Mouse (Mus musculus) neural tube, embryonic 15.5 days (tissue): ENCODE data around the gene D430019H16Rik. TPM values are rescaled to one million over a fixed set of nuclear protein-coding genes. Genes with fewer than 3 reads are reported as not detected.

Experiments used
- ATAC-seq: fragments of 200-750 bp; cut with Nextera tagmentation; 2 replicates; pipeline ENCODE4 v1.8.0; 2017; ENCODE audit warnings: mild to moderate bottlenecking, moderate TSS enrichment, moderate library complexity; ENCODE audit not compliant: low FRiP score
- H3K27ac ChIP-seq: fragments of 300-500 bp; sonication (generic); replicated peaks from 2 replicates; pipeline ENCODE4 v1.5.1; 2015; ENCODE audit warnings: mild to moderate bottlenecking, inconsistent platforms
- H3K27me3 ChIP-seq: fragments of 300-500 bp; sonication (generic); replicated peaks from 2 replicates; pipeline ENCODE4 v1.6.1; 2015; ENCODE audit warnings: inconsistent platforms
- H3K36me3 ChIP-seq: fragments of 300-500 bp; sonication (generic); 2 replicates; pipeline ENCODE4 v1.6.1; 2015; ENCODE audit warnings: inconsistent platforms
- H3K4me1 ChIP-seq: fragments of 300-500 bp; sonication (generic); 2 replicates; pipeline ENCODE4 v1.6.1; 2015; ENCODE audit warnings: inconsistent platforms
- H3K4me2 ChIP-seq: fragments of 300-500 bp; sonication (generic); 2 replicates; pipeline ENCODE4 v1.6.1; 2015; ENCODE audit warnings: inconsistent platforms, mild to moderate bottlenecking, moderate library complexity
- H3K4me3 ChIP-seq: fragments of 300-500 bp; sonication (generic); replicated peaks from 2 replicates; pipeline ENCODE4 v1.5.1; 2015; ENCODE audit warnings: mild to moderate bottlenecking, inconsistent platforms
- H3K9ac ChIP-seq: fragments of 300-500 bp; sonication (generic); replicated peaks from 2 replicates; pipeline ENCODE4 v1.6.1; 2015; ENCODE audit warnings: mild to moderate bottlenecking, inconsistent platforms
- H3K9me3 ChIP-seq: fragments of 300-500 bp; sonication (generic); replicated peaks from 2 replicates; pipeline ENCODE4 v1.6.1; 2016; ENCODE audit warnings: inconsistent platforms
- WGBS: fragments of 180-500 bp; shearing (Covaris S2); methylation state at CpG from one replicate; pipeline ENCODE4 v1.1.7; 2015; ENCODE audit warnings: mixed read lengths; 5-methylcytosine and 5-hydroxymethylcytosine counted together
- polyA plus RNA-seq: library from polyadenylated mRNA; unstranded; fragments of >200 nt; fragmentation: Nextera tagmentation; extraction: Ambion mirVana; gene quantifications from 2 replicates; pipeline ENCODE4 v1.2.1, GENCODE M21; 2015

D430019H16Rik gene
- polyA plus RNA-seq, 1 experiment from 2014 or later, result 11.3 TPM

DNA sequence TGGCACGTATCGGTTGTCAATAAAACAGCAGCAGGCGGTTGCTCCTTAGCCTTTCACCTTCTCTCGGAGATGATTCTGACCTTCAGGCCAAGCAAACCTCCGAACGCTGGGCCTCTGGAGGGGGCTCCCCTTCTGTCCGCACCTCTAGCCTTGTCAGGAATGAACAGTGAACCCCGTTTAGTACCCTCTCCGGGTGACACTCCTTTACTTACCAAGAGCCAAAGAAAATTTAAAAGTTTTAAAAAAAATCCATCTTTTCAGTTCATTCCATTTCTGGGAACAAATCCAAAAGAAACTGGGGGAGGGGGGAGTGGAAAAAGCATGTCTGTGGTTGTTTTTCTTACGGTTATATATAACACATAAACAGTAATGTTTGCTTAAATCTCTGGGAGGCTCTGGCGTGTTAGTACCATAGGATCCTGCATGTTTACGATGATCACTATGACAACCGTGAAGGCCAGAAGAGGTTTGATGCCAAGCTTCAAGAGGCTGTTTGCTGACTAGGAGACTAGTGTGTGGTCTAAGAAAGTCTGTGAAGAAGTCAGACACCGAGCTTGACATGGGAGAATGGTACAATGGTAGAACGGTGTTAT lies 67.6 kb downstream of the D430019H16Rik start:
- H3K9me3 ChIP-seq, result no peaks in the 10 kb centered on the region
- H3K27ac ChIP-seq, result 0 out of 2 replicates have a peak overlapping the region, but pooled peaks have one; percentile 10
- H3K9ac ChIP-seq, result no peak overlapping the region
- no peak for ATAC-seq
- 71% methylated on average over 15 of the region's 15 CpGs for WGBS
- H3K36me3 ChIP-seq, result no peaks in the 10 kb centered on the region
- H3K4me3 ChIP-seq, result no peak overlapping the region
- no peaks in the 10 kb centered on the region for H3K27me3 ChIP-seq
- no peak overlapping the region for H3K4me2 ChIP-seq
- H3K4me1 ChIP-seq, result 0 out of 2 replicates have a peak, but pooled peaks cover 3% of the 10 kb centered on the region

GRCm38 (mm10) chr12:105523737-105524136 lies 70.1 kb downstream of the D430019H16Rik start:
- no peak for ATAC-seq
- Histone ChIP-seq H3K36me3 (no peaks in the 10 kb centered on the region), H3K4me1 (0 out of 2 replicates have a peak, but pooled peaks cover 6% of the 10 kb centered on the region), H3K4me3 (no peak overlapping the region), H3K9ac (no peak overlapping the region), H3K27ac (no peak overlapping the region), H3K27me3 (no peaks in the 10 kb centered on the region), H3K9me3 (no peaks in the 10 kb centered on the region), H3K4me2 (no peak overlapping the region)
- 63% methylated on average over 2 of the region's 2 CpGs for WGBS

DNA sequence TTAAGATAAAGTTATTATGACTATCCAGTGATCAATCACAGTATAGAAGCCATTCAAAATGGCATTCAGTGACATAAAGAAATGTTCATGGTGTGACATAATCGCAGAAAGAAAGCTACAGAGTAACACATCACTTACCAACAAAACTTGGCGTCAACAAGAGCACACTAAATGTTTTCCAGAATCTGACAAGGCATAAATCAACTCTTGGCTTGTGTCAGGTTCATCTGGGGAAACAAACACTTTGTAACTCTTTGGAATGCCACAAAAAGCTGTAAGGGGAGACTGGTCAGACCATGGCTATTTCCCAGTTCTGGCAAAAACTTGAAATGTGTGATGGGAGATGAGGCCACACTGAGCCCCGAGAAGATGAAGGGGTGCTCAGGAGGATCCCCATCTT lies 72.5 kb downstream of the D430019H16Rik start:
- 73% methylated on average over 3 of the region's 3 CpGs for WGBS
- H3K4me3 ChIP-seq, result no peak overlapping the region
- no peak for ATAC-seq
- peaks cover 10% of the 10 kb centered on the region for H3K4me1 ChIP-seq
- no peaks in the 10 kb centered on the region for H3K9me3 ChIP-seq
- H3K9ac ChIP-seq, result no peak overlapping the region
- no peaks in the 10 kb centered on the region for H3K27me3 ChIP-seq
- H3K27ac ChIP-seq, result peak overlapping the region; percentile 61; the same call in 1 of the 2 replicates
- no peaks in the 10 kb centered on the region for H3K36me3 ChIP-seq
- H3K4me2 ChIP-seq, result no peak overlapping the region

DNA sequence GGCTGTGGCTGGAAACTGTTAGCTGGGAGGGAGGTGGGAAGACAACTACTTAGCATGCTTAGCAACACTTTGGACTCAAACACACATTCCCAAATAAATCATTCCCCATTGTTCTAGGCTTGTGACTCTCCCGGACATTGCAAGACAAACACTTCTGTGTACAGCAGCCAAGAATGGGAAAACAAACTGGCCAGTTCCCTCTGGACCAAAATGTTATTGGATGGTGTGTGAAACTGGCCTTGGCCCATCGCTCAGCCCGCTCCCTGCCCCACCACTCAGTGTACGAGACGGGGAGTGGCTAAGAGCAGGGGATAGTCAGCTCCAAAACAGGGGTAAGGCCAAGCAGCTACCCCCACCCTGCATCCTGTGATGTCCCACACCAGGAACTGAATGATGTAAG lies 73.2 kb downstream of the D430019H16Rik start:
- peak; percentile 88 for ATAC-seq
- H3K4me2 ChIP-seq, result no peak overlapping the region
- no peak overlapping the region for H3K4me3 ChIP-seq
- no peak overlapping the region for H3K9ac ChIP-seq
- H3K27ac ChIP-seq, result peak overlapping the region; percentile 61; the same call in 1 of the 2 replicates
- no peaks in the 10 kb centered on the region for H3K36me3 ChIP-seq
- no peaks in the 10 kb centered on the region for H3K27me3 ChIP-seq
- peaks cover 16% of the 10 kb centered on the region for H3K4me1 ChIP-seq
- no peaks in the 10 kb centered on the region for H3K9me3 ChIP-seq
- WGBS, result 25% methylated on average over 5 of the region's 5 CpGs

DNA sequence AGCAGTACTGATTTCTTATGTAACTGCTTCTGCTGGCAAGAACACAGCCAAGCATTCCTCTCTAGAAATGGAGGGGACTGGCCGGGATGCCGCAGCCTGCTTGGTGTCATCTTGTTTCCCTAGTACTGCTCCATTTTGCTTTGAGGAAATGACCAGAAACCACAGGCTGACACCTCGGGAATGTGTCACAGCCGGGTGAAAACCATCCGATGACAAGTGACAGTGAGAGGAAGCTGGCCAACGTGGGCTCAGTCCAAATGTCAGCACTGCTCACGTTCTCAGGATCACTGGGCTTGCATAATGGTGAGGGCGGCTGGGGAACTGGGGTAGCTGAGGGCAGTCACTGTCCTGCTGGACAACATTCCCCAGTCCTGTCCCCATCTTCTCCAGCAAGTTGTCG lies 75.9 kb downstream of the D430019H16Rik start:
- Histone ChIP-seq H3K4me3 (no peak overlapping the region), H3K27me3 (no peaks in the 10 kb centered on the region), H3K4me1 (peaks cover 21% of the 10 kb centered on the region), H3K9me3 (no peaks in the 10 kb centered on the region), H3K27ac (no peak overlapping the region), H3K36me3 (no peaks in the 10 kb centered on the region), H3K4me2 (no peak overlapping the region), H3K9ac (no peak overlapping the region)
- 72% methylated on average over 9 of the region's 9 CpGs for WGBS
- no peak for ATAC-seq

DNA sequence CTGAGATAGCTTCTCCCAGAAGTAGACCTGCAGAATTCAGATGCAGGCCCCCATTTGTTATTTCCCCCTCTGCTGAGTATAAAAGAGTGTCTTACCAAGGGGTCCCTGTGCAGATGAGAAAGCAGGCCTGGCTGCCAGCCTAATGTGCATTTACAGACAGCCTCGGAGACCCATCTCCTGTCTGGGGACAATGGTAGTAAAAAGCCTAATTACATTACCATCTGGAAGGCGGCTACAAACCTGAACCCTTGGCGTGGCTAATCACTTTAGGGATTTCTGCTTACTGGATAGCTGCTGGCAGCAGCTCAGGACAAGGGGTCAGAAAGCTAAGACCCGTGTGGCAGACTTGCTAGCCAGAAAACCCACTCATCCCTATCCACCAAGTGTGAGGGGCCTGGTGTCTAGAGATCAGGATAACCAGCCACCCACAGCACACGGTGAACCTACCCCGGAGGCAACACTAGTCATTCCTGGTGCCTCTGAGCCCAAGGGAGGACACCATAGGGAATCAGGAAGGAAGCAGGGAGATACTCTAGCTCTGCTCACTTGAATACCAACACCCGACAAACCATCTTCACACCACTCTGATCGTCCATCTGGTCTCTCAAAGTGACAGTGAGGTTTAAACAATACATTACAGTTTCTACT lies 78.2 kb downstream of the D430019H16Rik start:
- Histone ChIP-seq H3K27ac (peak overlapping the region; percentile 58), H3K9ac (no peak overlapping the region), H3K4me2 (no peak overlapping the region), H3K27me3 (no peaks in the 10 kb centered on the region), H3K9me3 (no peaks in the 10 kb centered on the region), H3K4me1 (peaks cover 26% of the 10 kb centered on the region), H3K36me3 (no peaks in the 10 kb centered on the region), H3K4me3 (no peak overlapping the region)
- WGBS, result 21% methylated on average over 8 of the region's 8 CpGs
- no peak for ATAC-seq

GRCm38 (mm10) chr12:105534842-105535241 lies 81.2 kb downstream of the D430019H16Rik start:
- H3K4me1 ChIP-seq, result peaks cover 20% of the 10 kb centered on the region
- no peak overlapping the region for H3K27ac ChIP-seq
- no peaks in the 10 kb centered on the region for H3K9me3 ChIP-seq
- no peaks in the 10 kb centered on the region for H3K27me3 ChIP-seq
- H3K4me3 ChIP-seq, result no peak overlapping the region
- no peaks in the 10 kb centered on the region for H3K36me3 ChIP-seq
- H3K9ac ChIP-seq, result no peak overlapping the region
- no peak for ATAC-seq
- no peak overlapping the region for H3K4me2 ChIP-seq
- WGBS, result 92% methylated on average over 4 of the region's 4 CpGs

DNA sequence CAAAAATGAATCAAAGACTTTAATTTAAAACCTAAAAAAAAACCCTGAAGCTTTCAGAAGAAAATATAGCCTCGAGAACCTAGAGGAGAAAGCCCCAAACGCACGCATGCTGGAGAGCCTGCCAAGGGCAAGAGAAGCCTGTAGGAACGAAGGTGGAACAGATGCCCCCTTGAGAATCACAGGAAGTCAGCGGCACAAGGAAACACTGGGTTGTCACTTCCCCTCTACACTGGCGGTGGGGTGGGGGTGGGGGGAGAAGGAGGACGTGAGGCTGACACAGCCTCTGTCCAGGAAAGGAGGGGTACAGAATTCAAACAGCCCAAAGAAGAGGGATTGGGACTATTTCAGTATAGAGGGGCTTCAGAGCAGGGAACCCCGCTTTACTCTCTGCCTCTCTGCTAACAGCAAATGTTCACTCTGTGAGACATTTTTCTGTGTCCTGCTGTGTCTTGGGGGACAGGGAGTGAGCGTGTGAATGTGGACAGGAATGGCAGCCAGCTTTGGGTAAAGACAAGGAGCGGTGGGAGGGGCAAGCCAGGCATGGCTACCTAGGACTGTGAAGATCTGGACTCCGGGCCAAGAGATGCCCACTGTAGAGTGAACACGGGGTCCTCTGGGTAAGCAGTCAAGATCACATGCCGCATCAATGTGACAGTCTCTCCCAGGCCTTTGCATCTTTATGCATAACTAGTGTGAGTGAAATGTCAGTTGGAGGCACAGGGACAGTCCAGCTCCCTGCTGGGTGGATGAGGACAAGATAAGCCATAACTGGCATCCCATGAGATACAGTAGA lies 82.5 kb downstream of the D430019H16Rik start:
- Histone ChIP-seq H3K9ac (no peak overlapping the region), H3K4me3 (no peak overlapping the region), H3K4me1 (peaks cover 16% of the 10 kb centered on the region), H3K36me3 (no peaks in the 10 kb centered on the region), H3K9me3 (no peaks in the 10 kb centered on the region), H3K27ac (no peak overlapping the region), H3K4me2 (no peak overlapping the region), H3K27me3 (no peaks in the 10 kb centered on the region)
- WGBS, result 74% methylated on average over 13 of the region's 13 CpGs
- ATAC-seq, result no peak

- H3K4me1 ChIP-seq, result peaks cover 6% of the 10 kb centered on the region; the same call in 1 of the 2 replicates
- no peak overlapping the region for H3K4me3 ChIP-seq
- 62% methylated on average over 5 of the region's 5 CpGs for WGBS
- no peaks in the 10 kb centered on the region for H3K9me3 ChIP-seq
- H3K27ac ChIP-seq, result no peak overlapping the region
- H3K9ac ChIP-seq, result no peak overlapping the region
- H3K27me3 ChIP-seq, result no peaks in the 10 kb centered on the region
- ATAC-seq, result no peak
- H3K4me2 ChIP-seq, result no peak overlapping the region
- no peaks in the 10 kb centered on the region for H3K36me3 ChIP-seq
Measured at GRCm38 (mm10) chr12:105537162-105537561, 83.5 kb downstream of the D430019H16Rik start.

DNA sequence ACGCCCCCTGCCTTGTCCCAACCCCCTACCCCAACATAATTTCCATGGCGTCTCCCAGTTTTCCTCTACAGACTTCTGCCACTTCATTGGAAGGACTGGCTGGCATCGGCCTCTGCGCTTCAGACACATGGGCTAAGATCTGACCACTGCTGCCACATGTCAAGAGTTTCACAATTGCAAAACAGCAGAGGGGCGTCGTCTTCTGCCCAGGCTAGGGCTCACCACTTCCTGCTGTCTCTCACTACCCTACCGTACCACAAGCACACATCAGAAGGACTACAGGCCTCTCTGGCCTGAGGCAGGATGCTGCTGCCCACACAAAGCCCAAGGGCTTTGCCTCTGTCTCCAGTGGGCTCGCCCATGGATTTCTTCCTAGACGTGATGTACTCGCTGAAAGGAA lies 86.0 kb downstream of the D430019H16Rik start:
- Histone ChIP-seq H3K4me2 (no peak overlapping the region), H3K4me1 (peaks cover 9% of the 10 kb centered on the region; the same call in 1 of the 2 replicates), H3K4me3 (no peak overlapping the region), H3K27ac (no peak overlapping the region), H3K27me3 (no peaks in the 10 kb centered on the region), H3K9me3 (no peaks in the 10 kb centered on the region), H3K9ac (no peak overlapping the region), H3K36me3 (no peaks in the 10 kb centered on the region)
- ATAC-seq, result no peak
- WGBS, result 94% methylated on average over 10 of the region's 10 CpGs

DNA sequence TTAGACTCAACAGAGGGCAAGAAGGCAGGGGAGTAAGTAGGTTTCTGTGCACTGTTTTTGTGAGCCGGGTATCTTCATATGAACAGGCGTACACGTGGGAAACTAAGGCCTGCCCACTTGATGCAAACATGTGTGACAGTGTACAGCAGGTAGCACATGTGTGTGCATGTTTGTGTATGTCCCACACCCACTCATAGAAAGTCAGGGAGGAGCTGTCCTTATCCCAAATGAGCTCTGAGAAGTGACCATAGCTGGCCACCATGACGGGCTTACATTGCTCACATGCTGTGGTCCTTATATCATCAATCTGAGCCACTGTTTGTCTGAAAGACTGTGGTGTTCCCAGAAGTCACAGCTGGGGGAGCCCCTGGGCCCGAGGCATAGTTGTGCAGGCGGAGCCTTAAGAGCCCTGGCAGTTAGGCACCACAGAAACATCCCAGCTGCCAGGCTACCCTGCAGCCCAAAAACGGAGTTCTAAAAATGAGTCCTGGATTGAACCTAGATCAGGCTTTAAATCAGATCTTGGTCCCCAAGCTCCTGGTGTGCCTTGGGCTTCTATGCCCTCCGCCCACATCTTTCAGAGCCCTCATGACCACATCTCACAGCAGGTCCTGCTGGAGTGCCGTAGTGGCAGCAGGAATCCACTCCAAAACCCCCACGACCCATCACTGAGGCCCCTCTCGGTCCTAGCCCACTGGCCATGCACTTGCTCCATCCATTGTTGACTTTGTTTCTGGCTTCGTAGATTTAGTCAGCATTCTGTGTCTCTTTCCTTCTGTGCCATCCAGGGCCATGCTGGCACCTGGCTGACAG lies 88.1 kb downstream of the D430019H16Rik start:
- WGBS, result 79% methylated on average over 12 of the region's 12 CpGs
- Histone ChIP-seq H3K9ac (no peak overlapping the region), H3K9me3 (no peaks in the 10 kb centered on the region), H3K36me3 (no peaks in the 10 kb centered on the region), H3K27ac (no peak overlapping the region), H3K27me3 (no peaks in the 10 kb centered on the region; the same call in 1 of the 2 replicates), H3K4me2 (no peak overlapping the region), H3K4me1 (peaks cover 14% of the 10 kb centered on the region), H3K4me3 (no peak overlapping the region)
- ATAC-seq, result no peak
